Mouse (Mus musculus) ES-Bruce4 (cell line): Measurements from ENCODE around the gene Wdtc1. TPM values are rescaled to one million over a fixed set of nuclear protein-coding genes. Genes with fewer than 3 reads are reported as not detected.

ENCODE experiments used
- H3K27ac ChIP-seq: 2 replicates; pipeline ENCODE4 v1.5.1; 2012; ENCODE audit warnings: low read length, inconsistent platforms; ENCODE audit not compliant: insufficient read depth
- H3K27me3 ChIP-seq: 2 replicates; pipeline ENCODE4 v1.6.1; 2012; ENCODE audit warnings: mild to moderate bottlenecking, low read length, inconsistent platforms; ENCODE audit not compliant: control insufficient read depth, poor library complexity, insufficient read depth, severe bottlenecking
- H3K36me3 ChIP-seq: 2 replicates; pipeline ENCODE4 v1.6.1; 2012; ENCODE audit warnings: inconsistent platforms, mild to moderate bottlenecking, low read length, moderate library complexity; ENCODE audit not compliant: control insufficient read depth, poor library complexity, insufficient read depth, severe bottlenecking
- H3K4me1 ChIP-seq: one replicate; pipeline ENCODE4 v1.8.1; 2011; ENCODE audit warnings: low read length; ENCODE audit not compliant: control insufficient read depth, insufficient read depth
- H3K4me3 ChIP-seq: 2 replicates; pipeline ENCODE4 v1.5.1; 2011; ENCODE audit warnings: low read depth, mild to moderate bottlenecking, low read length
- H3K9ac ChIP-seq: 2 replicates; pipeline ENCODE4 v1.6.1; 2012; ENCODE audit warnings: low read depth, mild to moderate bottlenecking, inconsistent platforms; ENCODE audit not compliant: poor library complexity, severe bottlenecking
- H3K9me3 ChIP-seq: replicated peaks from 2 replicates; pipeline ENCODE4 v1.6.1; 2012; ENCODE audit warnings: mild to moderate bottlenecking, low read length, inconsistent platforms; ENCODE audit not compliant: control insufficient read depth, poor library complexity, insufficient read depth, severe bottlenecking
- CTCF ChIP-seq: IDR thresholded peaks from one replicate; pipeline ENCODE4 v1.8.1; 2011; ENCODE audit warnings: low read depth, low read length
- EP300 ChIP-seq: IDR thresholded peaks from 2 replicates; pipeline ENCODE4 v1.6.1; 2011; ENCODE audit warnings: low read depth, low read length; ENCODE audit not compliant: insufficient read depth
- POLR2A ChIP-seq: IDR thresholded peaks from one replicate; pipeline ENCODE4 v1.8.1; 2011; ENCODE audit warnings: low read length; ENCODE audit not compliant: insufficient read depth
- polyA plus RNA-seq: library from polyadenylated mRNA; stranded (reverse); fragments of >200 nt; gene quantifications from 2 replicates; pipeline ENCODE4 v1.2.4, GENCODE M21; 2011; ENCODE audit warnings: low read depth; ENCODE audit not compliant: missing spikeins, insufficient read depth, insufficient read length

The Wdtc1 gene
- polyA plus RNA-seq, 1 experiment = 69.2 TPM

DNA sequence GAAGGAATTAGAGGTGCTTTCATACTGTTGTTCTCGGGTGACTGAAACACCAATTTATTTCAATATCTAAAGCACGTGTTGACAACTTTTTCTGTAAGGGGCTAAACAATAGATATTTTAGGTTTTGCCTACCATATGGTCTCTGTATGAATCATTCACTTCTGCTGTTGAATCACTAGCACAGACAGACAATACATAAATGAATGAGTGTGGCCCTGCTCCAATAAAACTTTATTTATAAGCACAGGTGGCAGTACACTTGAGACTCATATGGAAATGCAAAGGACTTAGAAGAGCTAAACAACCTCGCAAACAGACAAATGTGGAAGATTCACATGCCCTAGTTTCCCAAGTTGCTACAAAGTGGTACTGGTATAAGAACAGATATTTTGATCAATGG, 33.6 kb downstream of the Wdtc1 start:
- no peaks in the 10 kb centered on the region for H3K4me1 ChIP-seq
- no peaks in the 10 kb centered on the region for H3K27me3 ChIP-seq
- H3K36me3 ChIP-seq = peaks cover 9% of the 10 kb centered on the region
- H3K9me3 ChIP-seq = no peaks in the 10 kb centered on the region
- no peak overlapping the region for H3K4me3 ChIP-seq
- TF ChIP-seq POLR2A (no peak), EP300 (no peak), CTCF (no peak)
- no peak overlapping the region for H3K27ac ChIP-seq
- no peak overlapping the region for H3K9ac ChIP-seq

DNA sequence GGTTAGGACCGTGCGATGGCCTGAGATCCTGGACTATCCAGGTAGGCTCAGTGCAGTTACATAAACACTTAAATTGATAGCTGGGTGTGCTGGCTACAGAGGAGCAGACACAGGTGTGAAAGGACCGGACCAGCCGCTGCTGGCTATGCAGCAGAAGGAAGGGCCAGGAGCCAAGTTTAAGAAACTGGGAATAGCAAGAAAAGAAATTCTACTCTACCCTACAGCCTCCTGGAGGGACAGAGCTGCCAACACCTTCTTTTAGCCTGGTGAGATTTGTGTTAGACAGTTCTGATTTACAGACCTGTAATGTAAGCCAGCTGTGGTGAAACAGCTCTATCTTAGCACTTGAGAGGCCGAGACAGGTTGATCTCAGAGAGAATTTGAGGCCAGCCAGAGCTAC, 37.3 kb downstream of the Wdtc1 start:
- Histone ChIP-seq H3K9ac (no peak overlapping the region), H3K27ac (no peak overlapping the region), H3K4me1 (no peaks in the 10 kb centered on the region), H3K27me3 (no peaks in the 10 kb centered on the region), H3K9me3 (no peaks in the 10 kb centered on the region), H3K36me3 (peaks cover 5% of the 10 kb centered on the region), H3K4me3 (no peak overlapping the region)
- no peak for TF ChIP-seq POLR2A
- no peak for TF ChIP-seq CTCF
- no peak for TF ChIP-seq EP300

DNA sequence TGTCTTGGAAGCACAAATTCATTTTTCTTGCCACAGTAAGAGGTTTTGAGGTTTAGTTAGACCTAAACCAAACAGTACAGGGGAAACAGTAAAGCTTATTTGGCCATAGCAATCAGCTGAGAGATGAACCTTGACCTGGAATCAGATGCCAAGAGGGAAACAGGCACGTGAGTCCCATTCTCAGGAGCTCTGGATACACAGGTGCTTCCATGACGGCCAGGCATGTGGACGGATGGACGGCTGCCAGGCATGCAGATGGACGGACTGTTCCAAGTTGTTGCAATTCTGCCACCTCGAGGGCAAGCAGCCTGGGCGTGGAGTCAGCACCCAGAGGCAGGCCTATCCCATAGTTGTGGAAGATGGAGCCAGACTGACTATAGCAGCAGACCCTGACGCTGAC, 38.4 kb downstream of the Wdtc1 start:
- Histone ChIP-seq H3K27me3 (no peaks in the 10 kb centered on the region), H3K4me3 (no peak overlapping the region), H3K36me3 (peaks cover 5% of the 10 kb centered on the region), H3K4me1 (no peaks in the 10 kb centered on the region), H3K27ac (no peak overlapping the region), H3K9me3 (no peaks in the 10 kb centered on the region), H3K9ac (no peak overlapping the region)
- no peak for TF ChIP-seq EP300

DNA sequence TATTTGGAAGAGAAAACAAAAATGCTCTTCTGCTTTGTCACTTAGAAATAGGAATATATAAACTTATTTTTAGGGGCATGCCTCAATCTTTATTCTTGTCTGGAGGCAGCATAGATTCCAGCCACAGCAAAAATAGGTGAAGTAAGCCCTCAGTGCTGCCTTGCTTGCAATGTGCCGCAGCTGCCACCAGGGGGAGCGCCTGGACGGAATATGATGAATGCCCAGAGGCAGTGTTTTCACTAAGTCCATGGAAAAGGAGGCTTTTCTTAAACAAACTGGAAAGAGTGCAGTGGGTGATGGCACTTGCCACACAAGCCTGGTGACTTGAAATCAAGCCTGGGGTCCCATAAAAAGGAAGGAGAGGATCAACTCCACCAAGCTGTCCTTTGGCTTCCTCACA, 43.3 kb downstream of the Wdtc1 start:
- H3K4me1 ChIP-seq = no peaks in the 10 kb centered on the region
- no peaks in the 10 kb centered on the region for H3K27me3 ChIP-seq
- no peaks in the 10 kb centered on the region; the same call in none of the 2 replicates for H3K36me3 ChIP-seq
- no peak overlapping the region for H3K4me3 ChIP-seq
- TF ChIP-seq EP300 (no peak), POLR2A (no peak), CTCF (peak; percentile 96)
- H3K9me3 ChIP-seq = no peaks in the 10 kb centered on the region
- no peak overlapping the region for H3K27ac ChIP-seq
- no peak overlapping the region for H3K9ac ChIP-seq

DNA sequence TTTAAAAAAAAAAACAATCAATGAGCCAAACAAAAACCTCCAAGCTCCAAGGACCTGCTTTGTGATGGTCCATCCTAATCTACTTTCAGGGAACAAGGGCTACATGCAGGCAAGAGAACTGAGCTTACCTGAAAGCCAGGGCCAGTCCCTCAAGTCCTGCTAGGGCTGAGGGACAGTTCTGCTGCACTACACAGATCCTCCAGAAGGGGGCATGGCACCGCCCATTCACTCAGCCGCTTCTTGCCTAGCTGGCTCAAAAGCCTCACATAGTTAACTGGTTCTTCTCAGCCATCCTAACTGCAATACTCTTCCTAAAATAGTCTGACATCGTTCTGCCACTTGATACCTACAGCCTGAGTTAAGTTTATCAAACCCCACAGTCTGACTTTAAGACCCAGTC, 46.0 kb downstream of the Wdtc1 start:
- H3K36me3 ChIP-seq = no peaks in the 10 kb centered on the region; the same call in 1 of the 2 replicates
- H3K9me3 ChIP-seq = no peaks in the 10 kb centered on the region
- TF ChIP-seq CTCF (peak; percentile 86), EP300 (no peak)
- H3K9ac ChIP-seq = no peak overlapping the region
- no peak overlapping the region for H3K27ac ChIP-seq
- H3K27me3 ChIP-seq = no peaks in the 10 kb centered on the region
- no peak overlapping the region for H3K4me3 ChIP-seq
- H3K4me1 ChIP-seq = no peaks in the 10 kb centered on the region

DNA sequence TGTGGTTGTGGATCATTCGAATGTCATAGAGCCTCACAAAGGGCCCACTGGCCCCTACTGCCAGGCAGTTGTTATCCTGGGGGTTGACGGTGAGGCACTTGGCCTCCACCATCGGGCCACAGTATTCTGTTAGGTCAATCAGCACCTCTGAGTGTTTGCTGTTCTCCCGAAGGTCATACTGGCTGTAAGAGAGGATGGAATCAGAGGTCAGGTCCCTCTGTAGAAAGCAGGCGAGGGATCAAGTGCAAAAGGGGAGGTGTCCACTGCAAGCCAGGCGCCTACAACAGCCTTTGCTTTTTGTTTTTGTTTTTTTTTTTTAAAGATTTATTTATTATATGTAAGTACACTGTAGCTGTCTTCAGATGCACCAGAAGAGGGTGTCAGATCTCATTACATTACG, 47.5 kb downstream of the Wdtc1 start:
- no peak overlapping the region for H3K4me3 ChIP-seq
- no peaks in the 10 kb centered on the region for H3K9me3 ChIP-seq
- TF ChIP-seq POLR2A (no peak), EP300 (no peak), CTCF (no peak)
- H3K36me3 ChIP-seq = peaks cover 7% of the 10 kb centered on the region
- no peaks in the 10 kb centered on the region for H3K27me3 ChIP-seq
- H3K4me1 ChIP-seq = no peaks in the 10 kb centered on the region
- H3K9ac ChIP-seq = no peak overlapping the region
- no peak overlapping the region for H3K27ac ChIP-seq
